Mouse (Mus musculus): ENCODE data around the gene Rhox4a2.
"Not testable (repeated sequence)": the region's sequence is repeated elsewhere in the genome, so short reads cannot be mapped to it uniquely, and the experiment has no call there.

Rhox4a2 gene

DNA sequence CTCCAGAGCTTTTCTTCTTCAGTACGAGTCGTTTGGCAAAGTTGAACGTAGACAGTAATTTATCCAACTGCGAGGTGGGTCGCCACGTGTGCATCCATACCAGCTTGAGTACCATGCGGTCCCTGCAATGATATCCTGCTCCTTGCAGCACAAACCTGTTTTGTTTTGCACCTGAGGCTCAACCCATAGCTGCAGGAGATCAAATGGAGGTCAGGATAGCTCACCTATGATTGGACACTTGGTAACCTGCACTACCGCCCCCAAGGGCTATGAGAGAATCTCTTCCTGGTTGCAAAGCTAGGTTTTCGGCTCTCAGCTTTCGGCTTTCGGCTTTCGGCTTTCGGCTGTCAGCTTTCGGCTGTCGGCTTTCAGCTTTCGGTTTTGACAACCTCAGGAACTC, at the start of gene Rhox4a2:
TSS of gene Rhox4a2 (plus strand) at position 301 of the 400 bp plus-strand sequence.
- not testable (repeated sequence) for DNase-seq (ENCODE audit: low read depth)

DNA sequence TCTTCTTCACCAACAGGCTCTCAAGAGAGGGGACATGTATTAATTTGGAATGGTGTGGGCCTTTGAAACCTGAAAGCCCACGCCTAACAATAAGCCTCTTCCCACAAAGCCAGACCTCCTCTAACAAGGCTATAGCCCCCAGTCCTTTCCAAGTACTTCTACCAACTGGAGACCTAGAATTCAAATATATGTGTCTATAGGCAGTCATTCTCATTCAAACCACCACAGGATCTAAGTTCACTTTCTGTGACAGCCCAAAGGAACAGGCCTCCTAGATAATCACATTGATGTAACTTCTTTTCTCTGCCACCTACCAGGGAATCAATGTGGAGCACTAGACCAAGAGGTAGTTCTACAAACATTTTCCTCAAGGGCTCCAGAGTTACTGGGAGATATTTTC, 10.9 kb upstream of the Rhox4a2 start, which contains the start of gene Rhox3a2:
TSS of gene Rhox3a2 (plus strand) at position 301 of the 400 bp plus-strand sequence.
- DNase-seq (ENCODE audit: low read depth), result not testable (repeated sequence)

DNA sequence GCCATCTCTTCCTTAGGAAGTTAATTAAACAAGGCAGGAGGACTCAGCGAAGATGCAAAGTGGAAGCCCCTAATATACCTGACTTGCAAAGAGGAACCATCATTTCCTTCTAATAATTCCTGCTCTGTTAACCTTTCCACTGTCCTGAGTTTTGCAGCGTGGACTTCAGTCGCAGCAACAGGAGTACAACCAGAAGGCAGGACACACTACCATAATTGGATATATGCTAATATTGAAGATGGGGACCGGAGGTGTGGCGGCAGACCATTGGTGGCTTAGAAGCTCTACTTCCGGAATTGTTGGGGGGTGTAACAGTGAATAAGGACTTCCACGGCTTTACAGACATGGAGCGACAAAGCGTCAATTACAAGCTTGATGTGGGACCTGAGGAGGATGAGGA, 21.1 kb downstream of the Rhox4a2 start, which contains the start of gene Rhox2b:
TSS of gene Rhox2b (plus strand) at position 301 of the 400 bp plus-strand sequence.
- not testable (repeated sequence) for DNase-seq (ENCODE audit: low read depth)

DNA sequence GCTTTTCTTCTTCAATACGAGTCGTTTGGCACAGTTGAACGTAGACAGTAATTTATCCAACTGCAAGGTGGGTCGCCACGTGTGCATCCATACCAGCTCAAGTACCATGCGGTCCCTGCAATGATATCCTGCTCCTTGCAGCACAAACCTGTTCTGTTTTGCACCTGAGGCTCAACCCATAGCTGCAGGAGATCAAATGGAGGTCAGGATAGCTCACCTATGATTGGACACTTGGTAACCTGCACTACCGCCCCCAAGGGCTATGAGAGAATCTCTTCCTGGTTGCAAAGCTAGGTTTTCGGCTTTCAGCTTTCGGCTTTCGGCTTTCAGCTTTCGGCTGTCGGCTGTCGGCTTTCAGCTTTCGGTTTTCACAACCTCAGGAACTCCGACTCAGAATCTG, 41.5 kb downstream of the Rhox4a2 start, which contains the start of gene Rhox4b:
TSS of gene Rhox4b (plus strand) at position 301 of the 400 bp plus-strand sequence.
- not testable (repeated sequence) for DNase-seq (ENCODE audit: low read depth)
